9 mouse cellular contexts compared by ENCODE assay signal in the genomic region with DNA sequence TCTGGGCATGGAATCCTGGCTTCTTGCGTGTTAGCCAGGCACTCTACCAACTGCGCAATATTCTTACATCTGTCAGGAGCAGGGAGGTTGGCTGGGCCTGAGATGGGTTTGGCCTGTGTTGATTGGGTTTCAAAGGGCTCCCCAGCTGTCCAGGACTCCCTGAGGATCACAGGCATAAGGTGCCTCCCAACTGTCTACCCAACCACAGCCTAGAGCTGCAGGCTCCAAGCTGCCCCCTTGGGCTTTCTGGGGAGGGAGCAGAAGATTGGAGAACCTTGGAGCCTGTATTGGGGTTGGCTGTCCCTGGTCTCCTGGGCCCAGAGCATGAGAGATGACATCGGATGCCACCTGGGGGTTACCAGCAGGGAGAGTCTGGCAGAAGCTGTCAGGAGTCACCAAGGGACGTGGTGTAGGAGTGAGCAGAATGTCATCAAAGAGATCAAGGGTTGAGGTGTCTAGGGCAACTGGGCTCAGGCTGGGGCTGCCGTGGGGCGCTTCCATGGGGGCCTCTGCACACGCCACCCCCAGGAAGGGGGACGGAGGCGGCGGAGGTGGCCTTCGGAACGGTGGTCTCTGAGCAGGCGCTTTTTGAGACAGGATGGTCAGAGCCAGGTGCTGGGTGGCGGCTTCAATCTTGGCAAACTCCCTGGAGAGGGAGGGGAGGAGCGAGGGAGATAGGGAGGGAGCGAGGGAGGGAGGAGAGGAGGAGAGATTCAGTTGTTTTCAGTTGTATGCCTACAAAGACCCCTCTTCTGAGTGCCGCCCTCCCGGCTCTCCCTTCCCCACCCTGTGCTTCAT. TPM values are rescaled to one million over a fixed set of nuclear protein-coding genes. Genes with fewer than 3 reads are reported as not detected.
DNase-seq lines count a peak whose midpoint lies in the region; ATAC-seq and TF ChIP-seq lines count a peak whose summit lies in the region.
"Had no signal": no experiment of that assay in that cellular context is flagged by ENCODE, and none has a peak within 500 bp of the region (broad histone marks: within the 10 kb centered on the region; RNA-seq: fewer than 3 reads in every experiment).

No protein-coding gene starts in this region.

- H3K4me1 ChIP-seq in kidney, adult 2 months (ENCODE audit: control insufficient read depth, insufficient read depth, low read length), result 0 out of 2 replicates have a peak, but pooled peaks cover 5% of the 10 kb centered on the region
- peaks cover 22% of the 10 kb centered on the region for H3K4me1 ChIP-seq in embryonic facial prominence, embryonic 10.5 days
- peaks cover 10% of the 10 kb centered on the region for H3K4me1 ChIP-seq in hindbrain, embryonic 16.5 days (ENCODE audit: control insufficient read depth, insufficient read depth, low read depth, low read length)
- peaks cover 11% of the 10 kb centered on the region for H3K4me1 ChIP-seq in midbrain, embryonic 16.5 days (ENCODE audit: control insufficient read depth, insufficient read depth, low read length)

- peak overlapping the region; percentile 76 for H3K4me2 ChIP-seq in hindbrain, embryonic 16.5 days (ENCODE audit: low read length)
- peak overlapping the region; percentile 60 for H3K4me2 ChIP-seq in midbrain, embryonic 16.5 days (ENCODE audit: low read length)

- WGBS in kidney, adult 2 months, result 23% methylated on average over 18 of the region's 18 CpGs
- 19% methylated on average over 18 of the region's 18 CpGs for WGBS in embryonic facial prominence, embryonic 10.5 days
- 21% methylated on average over 15 of the region's 18 CpGs for WGBS in hindbrain, embryonic 16.5 days
- 16% methylated on average over 17 of the region's 18 CpGs for WGBS in midbrain, embryonic 16.5 days

- H3K9me3 ChIP-seq in embryonic facial prominence, embryonic 10.5 days, result peaks cover 6% of the 10 kb centered on the region
- H3K9me3 ChIP-seq in hindbrain, embryonic 16.5 days (ENCODE audit: control insufficient read depth, low read length), result peaks cover 3% of the 10 kb centered on the region; the same call in 1 of the 2 replicates
- H3K9me3 ChIP-seq in midbrain, embryonic 16.5 days (replicated peaks; ENCODE audit: control insufficient read depth, low read length, poor library complexity, severe bottlenecking), result no peaks in the 10 kb centered on the region

- H3K36me3 ChIP-seq in kidney, adult 2 months (ENCODE audit: control insufficient read depth, insufficient read depth, low read length), result no peaks in the 10 kb centered on the region; the same call in 1 of the 2 replicates
- H3K36me3 ChIP-seq in embryonic facial prominence, embryonic 10.5 days (replicated peaks), result no peaks in the 10 kb centered on the region
- no peaks in the 10 kb centered on the region for H3K36me3 ChIP-seq in hindbrain, embryonic 16.5 days (ENCODE audit: control insufficient read depth, insufficient read depth, low read length)
- no peaks in the 10 kb centered on the region for H3K36me3 ChIP-seq in midbrain, embryonic 16.5 days (ENCODE audit: control insufficient read depth, insufficient read depth, low read length)

- H3K27ac ChIP-seq in kidney, adult 2 months (ENCODE audit: insufficient read depth, low read depth, low read length), result no peak overlapping the region
- H3K27ac ChIP-seq in embryonic facial prominence, embryonic 10.5 days (replicated peaks), result peak overlapping the region; percentile 24; the same call in 1 of the 2 replicates
- peak overlapping the region; percentile 57 for H3K27ac ChIP-seq in hindbrain, embryonic 16.5 days (ENCODE audit: low read depth, low read length)
- H3K27ac ChIP-seq in midbrain, embryonic 16.5 days (ENCODE audit: low read length), result peak overlapping the region; percentile 14; the same call in 1 of the 2 replicates
- no peak overlapping the region for H3K27ac ChIP-seq in left cerebral cortex, adult 2 months

- peak; percentile 79 for ATAC-seq in hindbrain, embryonic 16.5 days
- ATAC-seq in midbrain, embryonic 16.5 days, result peak; percentile 59

- peak overlapping the region; percentile 63 for H3K9ac ChIP-seq in hindbrain, embryonic 16.5 days (ENCODE audit: low read depth, low read length)
- H3K9ac ChIP-seq in midbrain, embryonic 16.5 days (ENCODE audit: low read depth, low read length), result peak overlapping the region; percentile 62

- H3K27me3 ChIP-seq in kidney, adult 2 months (replicated peaks; ENCODE audit: control insufficient read depth, insufficient read depth, low read length), result no peaks in the 10 kb centered on the region
- H3K27me3 ChIP-seq in embryonic facial prominence, embryonic 10.5 days (replicated peaks; ENCODE audit: low read depth, poor library complexity, severe bottlenecking), result peaks cover 32% of the 10 kb centered on the region
- H3K27me3 ChIP-seq in hindbrain, embryonic 16.5 days (replicated peaks; ENCODE audit: control insufficient read depth, insufficient read depth, low read length), result no peaks in the 10 kb centered on the region
- H3K27me3 ChIP-seq in midbrain, embryonic 16.5 days (ENCODE audit: control insufficient read depth, insufficient read depth, low read depth, low read length), result no peaks in the 10 kb centered on the region

- peak overlapping the region; percentile 33 for H3K4me3 ChIP-seq in kidney, adult 2 months (ENCODE audit: insufficient read depth, low read depth, low read length)
- peak overlapping the region; percentile 47 for H3K4me3 ChIP-seq in embryonic facial prominence, embryonic 10.5 days
- H3K4me3 ChIP-seq in hindbrain, embryonic 16.5 days (ENCODE audit: low read length), result peak overlapping the region; percentile 33
- peak overlapping the region; percentile 34 for H3K4me3 ChIP-seq in midbrain, embryonic 16.5 days (ENCODE audit: low read depth, low read length)
- no peak overlapping the region for H3K4me3 ChIP-seq in left cerebral cortex, adult 2 months

- no peak for DNase-seq in kidney, adult 2 months
- no peak for DNase-seq in kidney, adult 18-20 months
- no peak for DNase-seq in embryonic facial prominence, embryonic 10.5 days (ENCODE audit: low spot score)
- DNase-seq in left cerebral cortex, adult 2 months (ENCODE audit: extremely low spot score in 1 of 2, low spot score in 2 of 2), result no peak
- DNase-seq in spleen, postnatal 36 days (ENCODE audit: low spot score in 2 of 2), result no peak
- DNase-seq in urinary bladder, postnatal 10 days (ENCODE audit: low spot score), result no peak

- no peak for TF ChIP-seq CTCF in kidney, adult 2 months (conservative IDR thresholded peaks at IDR 0.05; ENCODE audit: insufficient read depth, insufficient read length, low read depth, low read length)
- TF ChIP-seq CTCF in left cerebral cortex, adult 2 months (IDR thresholded peaks at IDR 0.05), result no peak

- intact Hi-C loops in left cerebral cortex, adult 2 months (cut with DNase I), result no loop called here

- TF ChIP-seq POLR2A in kidney, adult 2 months (IDR thresholded peaks at IDR 0.05; ENCODE audit: low read depth, low read length), result no peak

RNA-seq across cellular contexts. Expression of a gene that starts 7.3 kb away (rescaled TPM):
- polyA plus RNA-seq in kidney, adult 2 months (2012; rRNA removed), result 0.16 TPM in 1 of 2 replicates, not detected in the other
- 0.22 TPM in 1 of 2 replicates, not detected in the other for polyA plus RNA-seq in embryonic facial prominence, embryonic 10.5 days (2016; fragmentation: Nextera tagmentation; extraction: Ambion mirVana)
- 0.48 and 0.52 TPM in 2 replicates for polyA plus RNA-seq in hindbrain, embryonic 16.5 days (2015; fragmentation: Nextera tagmentation; extraction: Ambion mirVana)
- 0.32 and 0.38 TPM in 2 replicates for polyA plus RNA-seq in midbrain, embryonic 16.5 days (2015; fragmentation: Nextera tagmentation; extraction: Ambion mirVana)
- total RNA-seq in left cerebral cortex, adult 2 months (2021), result under 1 TPM; 0.27 to 0.28 TPM
- polyA plus RNA-seq: large intestine, adult 2 months had no signal

RNA-seq across cellular contexts. Expression of a gene that starts 16.0 kb away (rescaled TPM):
- polyA plus RNA-seq in kidney, adult 2 months (2012; rRNA removed), result 12.6 and 14.4 TPM in 2 replicates
- 4.5 and 4.6 TPM in 2 replicates for polyA plus RNA-seq in embryonic facial prominence, embryonic 10.5 days (2016; fragmentation: Nextera tagmentation; extraction: Ambion mirVana)
- polyA plus RNA-seq in hindbrain, embryonic 16.5 days (2015; fragmentation: Nextera tagmentation; extraction: Ambion mirVana), result 3.2 and 4.2 TPM in 2 replicates
- 3.1 and 3.6 TPM in 2 replicates for polyA plus RNA-seq in midbrain, embryonic 16.5 days (2015; fragmentation: Nextera tagmentation; extraction: Ambion mirVana)
- 10 to 100 TPM; 15.8 to 16.4 TPM for total RNA-seq in left cerebral cortex, adult 2 months (2021)

RNA-seq across cellular contexts. Expression of a gene that starts 22.1 kb away (rescaled TPM):
- polyA plus RNA-seq in kidney, adult 2 months (2012; rRNA removed), result 174 and 182 TPM in 2 replicates
- 0.68 and 0.86 TPM in 2 replicates for polyA plus RNA-seq in embryonic facial prominence, embryonic 10.5 days (2016; fragmentation: Nextera tagmentation; extraction: Ambion mirVana)
- 0.89 and 0.93 TPM in 2 replicates for polyA plus RNA-seq in hindbrain, embryonic 16.5 days (2015; fragmentation: Nextera tagmentation; extraction: Ambion mirVana)
- polyA plus RNA-seq in midbrain, embryonic 16.5 days (2015; fragmentation: Nextera tagmentation; extraction: Ambion mirVana), result 0.46 and 0.57 TPM in 2 replicates
- total RNA-seq in left cerebral cortex, adult 2 months (2021), result 10 to 100 TPM; 11.3 to 12.6 TPM

RNA-seq across cellular contexts. Expression of a gene that starts 22.8 kb away (rescaled TPM):
- 5.5 and 5.7 TPM in 2 replicates for polyA plus RNA-seq in kidney, adult 2 months (2012; rRNA removed)
- 4.9 and 5.3 TPM in 2 replicates for polyA plus RNA-seq in embryonic facial prominence, embryonic 10.5 days (2016; fragmentation: Nextera tagmentation; extraction: Ambion mirVana)
- 35.2 and 39.3 TPM in 2 replicates for polyA plus RNA-seq in hindbrain, embryonic 16.5 days (2015; fragmentation: Nextera tagmentation; extraction: Ambion mirVana)
- polyA plus RNA-seq in midbrain, embryonic 16.5 days (2015; fragmentation: Nextera tagmentation; extraction: Ambion mirVana), result 48.2 and 49.4 TPM in 2 replicates
- total RNA-seq in left cerebral cortex, adult 2 months (2021), result 100 to 1,000 TPM in 1 of 2 experiments, 10 to 100 TPM in 1; 99.7 to 109 TPM

RNA-seq across cellular contexts. Expression of a gene that starts 26.5 kb away (rescaled TPM):
- 1.8 and 2.1 TPM in 2 replicates for polyA plus RNA-seq in kidney, adult 2 months (2012; rRNA removed)
- polyA plus RNA-seq in embryonic facial prominence, embryonic 10.5 days (2016; fragmentation: Nextera tagmentation; extraction: Ambion mirVana), result 1.4 and 1.7 TPM in 2 replicates
- 1.1 and 2.4 TPM in 2 replicates for polyA plus RNA-seq in hindbrain, embryonic 16.5 days (2015; fragmentation: Nextera tagmentation; extraction: Ambion mirVana)
- 0.72 and 0.85 TPM in 2 replicates for polyA plus RNA-seq in midbrain, embryonic 16.5 days (2015; fragmentation: Nextera tagmentation; extraction: Ambion mirVana)
- total RNA-seq in left cerebral cortex, adult 2 months (2021), result 1 to 10 TPM; 2.8 to 4.4 TPM

Comparison
In these comparisons a context has a peak if more than half of its experiments do, and no peak if none do; other contexts are left out.
1. H3K27ac ChIP-seq: peak in embryonic facial prominence, embryonic 10.5 days (single experiment), hindbrain, embryonic 16.5 days (single experiment) and midbrain, embryonic 16.5 days (single experiment); none in kidney, adult 2 months (single experiment) and left cerebral cortex, adult 2 months (single experiment).
2. RNA of a gene that starts 22.1 kb away (polyA plus RNA-seq): 174 to 182 TPM in kidney, adult 2 months; 0.89 to 0.93 TPM in hindbrain, embryonic 16.5 days, 0.68 to 0.86 TPM in embryonic facial prominence, embryonic 10.5 days and 0.46 to 0.57 TPM in midbrain, embryonic 16.5 days; every median in the first group is over 10 times any median in the second.